Mouse (Mus musculus): ENCODE measurements around the gene Klk10. TPM values are rescaled to one million over a fixed set of nuclear protein-coding genes. Genes with fewer than 3 reads are reported as not detected.

Gene Klk10
- total RNA-seq, 2 experiments from 2014 or later, result 0.18 TPM; not detected in 1

- DNase-seq (ENCODE audit: low spot score in 2 of 2), result no peak
These were observed 10.8 kb downstream of the Klk10 start, which contains the start of gene Klk9 for GRCm38 (mm10) chr7:43791591-43791990. TSS of gene Klk9 (plus strand) at chr7:43791891.

DNA sequence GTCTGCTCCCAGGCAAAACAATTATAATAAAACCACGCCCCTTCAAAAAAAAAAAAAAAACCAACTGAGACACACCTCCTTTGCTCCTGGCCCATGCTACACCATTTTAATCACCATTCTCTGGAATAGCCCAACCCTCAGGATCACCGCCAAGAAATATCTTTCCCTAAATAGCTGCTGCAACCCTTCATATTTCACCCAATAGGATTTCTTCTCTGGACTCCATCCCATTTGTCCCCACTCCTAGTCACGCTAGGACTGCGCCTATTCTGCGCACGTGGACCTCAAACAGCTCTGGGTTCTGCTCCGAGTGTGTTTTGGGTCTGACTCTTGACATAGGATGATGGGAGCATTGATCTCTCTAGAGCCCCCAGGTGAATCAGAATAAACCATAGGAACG, 15.5 kb downstream of the Klk10 start:
- no peak for DNase-seq (ENCODE audit: low spot score in 2 of 2)

DNA sequence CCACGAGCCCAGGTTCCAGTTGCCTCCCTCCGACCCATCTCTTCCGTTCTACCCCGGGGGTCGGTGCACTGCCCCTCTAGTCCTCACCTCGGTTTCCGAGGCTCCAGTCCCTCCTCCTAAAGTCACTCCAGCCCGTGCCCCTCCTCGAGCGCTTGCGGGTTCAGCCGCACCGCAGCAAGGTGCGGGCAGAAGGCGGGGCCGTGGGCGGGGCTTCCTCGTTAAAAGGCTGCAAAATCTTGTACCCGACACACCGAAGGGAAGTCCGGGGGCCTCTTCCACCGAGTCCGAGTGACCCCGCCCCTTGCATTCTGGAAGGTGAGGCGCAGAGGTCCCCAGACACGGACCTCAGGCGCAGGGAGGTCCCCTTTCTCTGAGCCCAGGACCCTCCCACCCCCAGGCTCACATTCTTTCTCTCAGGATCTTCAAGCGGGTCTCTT, 16.5 kb downstream of the Klk10 start, which contains the start of gene Klk8:
Klk8 (plus strand) TSS at position 245 of the 437 bp plus-strand sequence.
- DNase-seq (ENCODE audit: low spot score in 2 of 2), result no peak

DNA sequence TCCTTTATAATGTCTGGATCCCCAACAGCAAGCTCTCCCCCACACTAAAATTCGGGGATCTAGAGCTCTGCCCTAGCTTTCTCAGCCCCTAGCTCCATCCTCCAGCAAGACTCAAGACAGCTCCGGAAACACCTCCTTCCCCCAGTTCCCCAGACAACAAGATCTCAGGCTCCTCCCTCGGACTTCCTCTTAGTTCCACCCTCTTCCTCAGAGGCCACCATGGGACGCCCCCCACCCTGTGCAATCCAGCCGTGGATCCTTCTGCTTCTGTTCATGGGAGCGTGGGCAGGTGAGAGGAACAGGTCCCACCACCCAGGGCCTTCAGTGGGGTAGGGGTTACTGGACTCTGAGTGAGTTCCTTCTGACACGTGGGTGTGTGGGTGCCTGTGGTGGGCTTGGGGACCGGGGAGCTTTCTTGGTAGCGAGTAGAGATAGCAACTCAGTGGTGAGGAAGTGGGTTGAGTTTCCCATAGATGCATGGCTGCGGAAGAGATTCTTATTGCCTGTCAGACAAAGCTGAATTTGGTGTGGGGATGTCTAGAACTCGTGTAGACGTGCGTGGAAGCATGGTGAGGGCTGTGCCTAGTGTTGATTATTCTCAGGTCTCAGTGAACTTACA, 17.1 kb downstream of the Klk10 start:
- no peak for DNase-seq (ENCODE audit: low spot score in 2 of 2)

GRCm38 (mm10) chr7:43799876-43800275, 19.0 kb downstream of the Klk10 start:
- no peak for DNase-seq (ENCODE audit: low spot score in 2 of 2)

DNA sequence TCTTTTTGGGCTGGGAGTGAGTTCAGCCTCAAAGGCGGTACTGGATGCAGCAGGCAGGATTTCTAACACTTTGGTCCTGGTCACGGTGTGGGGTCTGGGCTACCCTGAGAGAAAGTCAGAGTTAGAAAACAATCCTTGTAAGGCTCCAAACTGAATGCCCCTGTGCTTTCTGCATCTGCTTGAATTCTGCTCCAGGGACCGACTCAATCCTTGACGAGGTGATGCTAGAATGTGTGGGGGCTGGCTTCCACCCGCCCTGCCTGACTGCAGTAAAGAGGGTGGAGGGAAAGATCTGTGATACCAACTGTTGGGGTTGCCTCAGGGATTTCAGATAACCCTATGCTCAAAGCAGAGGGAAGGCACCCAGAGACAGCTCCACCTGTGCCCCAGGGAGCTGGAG, 30.2 kb downstream of the Klk10 start, which contains the start of gene Klk7:
Klk7 (plus strand) TSS at position 301 of the 400 bp plus-strand sequence.
- no peak for DNase-seq (ENCODE audit: low spot score in 2 of 2)

GRCm38 (mm10) chr7:43815211-43815610, 34.4 kb downstream of the Klk10 start:
- no peak for DNase-seq (ENCODE audit: low spot score in 2 of 2)

DNA sequence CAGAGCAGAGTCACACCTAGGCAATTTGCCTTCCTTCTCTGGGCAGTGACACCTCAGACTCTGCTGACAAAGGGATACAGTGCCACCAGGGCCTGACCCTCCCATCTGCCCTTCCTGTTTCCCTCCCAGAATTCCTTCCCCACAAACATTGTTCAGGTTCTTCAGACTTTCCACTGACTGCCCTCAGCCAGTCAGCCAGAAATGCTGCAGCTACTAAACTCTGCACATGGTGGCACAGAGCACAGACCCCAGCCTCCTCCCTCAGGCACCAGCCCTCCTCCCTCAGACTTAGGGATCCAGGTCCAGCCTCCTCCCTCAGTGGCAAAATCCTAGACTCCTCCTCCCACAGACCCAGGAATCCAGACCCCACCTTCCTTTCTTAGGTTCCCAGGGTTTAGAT, 35.9 kb downstream of the Klk10 start:
- DNase-seq (ENCODE audit: low spot score in 2 of 2), result no peak

DNA sequence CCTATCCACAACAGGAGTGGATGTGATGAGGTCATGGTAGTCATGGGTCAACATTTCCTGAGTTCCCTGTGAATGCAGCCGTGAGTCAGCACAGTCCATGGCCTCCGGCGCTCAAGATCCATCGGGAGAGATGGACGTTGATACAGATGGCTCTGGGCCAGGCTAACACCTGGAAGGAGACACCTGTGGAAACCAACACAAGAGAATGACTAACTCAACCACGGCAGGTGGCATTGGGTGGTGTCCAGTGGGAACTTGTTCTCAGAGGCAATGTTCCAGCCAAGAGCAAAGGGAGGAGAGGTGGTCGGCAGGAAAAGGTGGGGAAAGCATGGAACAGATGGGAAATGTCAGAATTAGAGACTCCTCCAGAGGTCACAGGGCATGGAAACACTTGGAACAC, 40.7 kb downstream of the Klk10 start:
- no peak for DNase-seq (ENCODE audit: low spot score in 2 of 2)

- DNase-seq (ENCODE audit: low spot score in 2 of 2), result no peak
These were observed 43.4 kb downstream of the Klk10 start, which contains the start of gene Klk6 for GRCm38 (mm10) chr7:43824199-43824598. TSS of gene Klk6 (plus strand) at chr7:43824499.

DNA sequence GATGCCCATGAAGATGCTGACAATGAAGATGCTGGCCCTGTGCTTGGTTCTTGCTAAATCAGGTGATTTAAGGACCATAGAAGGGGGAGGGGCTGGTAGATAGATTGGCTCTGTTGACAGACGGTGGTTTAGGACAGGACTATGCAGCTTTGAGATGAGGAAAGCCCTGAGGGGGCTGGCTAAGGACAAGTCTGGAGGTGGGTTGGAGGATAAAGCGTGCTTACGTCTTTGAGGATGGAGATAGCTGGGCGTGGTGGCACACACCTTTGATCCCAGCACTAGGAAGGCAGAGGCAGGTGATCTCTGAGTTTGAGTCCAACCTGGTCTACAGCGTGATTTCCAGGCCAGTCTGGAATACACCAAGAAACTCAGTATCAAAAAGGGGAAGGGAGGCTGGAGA, 45.2 kb downstream of the Klk10 start:
- no peak for DNase-seq (ENCODE audit: low spot score in 2 of 2)

GRCm38 (mm10) chr7:43827706-43828105, 46.9 kb downstream of the Klk10 start:
- DNase-seq (ENCODE audit: low spot score in 2 of 2), result no peak

- DNase-seq (ENCODE audit: low spot score in 2 of 2), result no peak
These were observed 48.2 kb downstream of the Klk10 start for GRCm38 (mm10) chr7:43829006-43829405.

Other genes with a start within 250 kb of the Klk10 start
- gene Cd33, start 236.6 kb upstream of the Klk10 start, total RNA-seq (2021), result 1 to 10 TPM; 4.4 to 5.5 TPM
- 1 to 10 TPM; 2.2 to 2.3 TPM for gene Zfp658, start 218.8 kb upstream of the Klk10 start, total RNA-seq (2021)
- gene Zfp719, start 201.4 kb upstream of the Klk10 start, total RNA-seq (2021), result 10 to 100 TPM in 1 of 2 experiments, 1 to 10 TPM in 1; 7.8 to 11.8 TPM
- gene Zfp819, start 173.9 kb upstream of the Klk10 start, total RNA-seq (2021), result not detected
- gene Ceacam18, start 146.3 kb upstream of the Klk10 start, total RNA-seq (2021), result not detected
- 1 to 10 TPM in 1 of 2 experiments, under 1 TPM in 1; 0.91 to 1.1 TPM for gene Siglece, start 120.9 kb upstream of the Klk10 start, total RNA-seq (2021)
- 1 to 10 TPM; 4.9 to 5.4 TPM for gene Ctu1, start 109.0 kb upstream of the Klk10 start, total RNA-seq (2021)
- gene Klk14, start 90.6 kb upstream of the Klk10 start, total RNA-seq (2021), result not detected
- not detected for gene Klk13, start 68.5 kb upstream of the Klk10 start, total RNA-seq (2021)
- not detected for gene Klk12, start 12.1 kb upstream of the Klk10 start, total RNA-seq (2021)
- not detected for gene Klk11, start 6.4 kb upstream of the Klk10 start, total RNA-seq (2021)
- gene Klk9, start 10.9 kb downstream of the Klk10 start, total RNA-seq (2021), result not detected
- 1 to 10 TPM; 2.5 to 3.5 TPM for gene Klk8, start 16.5 kb downstream of the Klk10 start, total RNA-seq (2021)
- not detected for gene Klk7, start 30.3 kb downstream of the Klk10 start, total RNA-seq (2021)
- not detected for gene Klk6, start 43.5 kb downstream of the Klk10 start, total RNA-seq (2021)
- gene Klk5, start 60.9 kb downstream of the Klk10 start, total RNA-seq (2021), result not detected
- gene Klk4, start 100.1 kb downstream of the Klk10 start, total RNA-seq (2021), result under 1 TPM in 1 of 2 experiments, not detected in 1; 0.21 TPM
- gene Klk15, start 152.7 kb downstream of the Klk10 start, total RNA-seq (2021), result not detected
- not detected for gene Klk1b8, start 169.6 kb downstream of the Klk10 start, total RNA-seq (2021)
- gene Klk1b1, start 185.7 kb downstream of the Klk10 start, total RNA-seq (2021), result not detected
- not detected for gene Klk1b9, start 195.0 kb downstream of the Klk10 start, total RNA-seq (2021)
- not detected for gene Klk1b11, start 214.8 kb downstream of the Klk10 start, total RNA-seq (2021)
- under 1 TPM; 0.39 to 0.62 TPM for gene Klk1b26, start 231.1 kb downstream of the Klk10 start, total RNA-seq (2021)

Measured in gastrocnemius, postnatal 4 days (tissue).